Comparison of ENCODE assay signal across 8 mouse cellular contexts in genomic region chr13:40734316-40734965, GRCm38 (mm10). TPM values are rescaled to one million over a fixed set of nuclear protein-coding genes. Genes with fewer than 3 reads are reported as not detected.
DNase-seq lines count a peak whose midpoint lies in the region; ATAC-seq lines count a peak whose summit lies in the region.
"Had no signal": no experiment of that assay in that cellular context is flagged by ENCODE, and none has a peak within 500 bp of the region (broad histone marks: within the 10 kb centered on the region; RNA-seq: fewer than 3 reads in every experiment).

No protein-coding gene starts in this region.

- WGBS in lung, embryonic 16.5 days, result under 1% methylated on average over 33 of the region's 33 CpGs
- under 1% methylated on average over 33 of the region's 33 CpGs for WGBS in forebrain, embryonic 14.5 days
- WGBS in liver, embryonic 13.5 days (ENCODE audit: insufficient replicate concordance), result 1% methylated on average over 33 of the region's 33 CpGs

- peak overlapping the region; percentile 58 for H3K4me2 ChIP-seq in lung, embryonic 16.5 days (ENCODE audit: low read depth, low read length)
- H3K4me2 ChIP-seq in forebrain, embryonic 14.5 days (ENCODE audit: low read length), result peak overlapping the region; percentile 40
- 0 out of 2 replicates have a peak overlapping the region, but pooled peaks have one; percentile 4 for H3K4me2 ChIP-seq in liver, embryonic 13.5 days

- H3K27me3 ChIP-seq in lung, embryonic 16.5 days (ENCODE audit: control insufficient read depth, insufficient read depth, low read depth, low read length), result peaks cover 88% of the 10 kb centered on the region
- peaks cover 94% of the 10 kb centered on the region for H3K27me3 ChIP-seq in forebrain, embryonic 14.5 days (replicated peaks; ENCODE audit: control insufficient read depth, insufficient read depth, low read length)
- H3K27me3 ChIP-seq in liver, embryonic 13.5 days, result peaks cover 100% of the 10 kb centered on the region

- peaks cover 16% of the 10 kb centered on the region for H3K4me1 ChIP-seq in lung, embryonic 16.5 days (replicated peaks; ENCODE audit: control insufficient read depth, insufficient read depth, low read length)
- peaks cover 6% of the 10 kb centered on the region for H3K4me1 ChIP-seq in forebrain, embryonic 14.5 days (ENCODE audit: control insufficient read depth, insufficient read depth, low read length)
- H3K4me1 ChIP-seq in liver, embryonic 13.5 days (replicated peaks), result peaks cover 19% of the 10 kb centered on the region

- no peaks in the 10 kb centered on the region for H3K9me3 ChIP-seq in lung, embryonic 16.5 days (ENCODE audit: control insufficient read depth, low read length)
- no peaks in the 10 kb centered on the region for H3K9me3 ChIP-seq in forebrain, embryonic 14.5 days (replicated peaks; ENCODE audit: control insufficient read depth, low read length)
- no peaks in the 10 kb centered on the region for H3K9me3 ChIP-seq in liver, embryonic 13.5 days (replicated peaks)

- ATAC-seq in lung, embryonic 16.5 days (ENCODE audit: low read depth), result no peak
- ATAC-seq in forebrain, embryonic 14.5 days, result no peak
- ATAC-seq in liver, embryonic 13.5 days (ENCODE audit: low read depth), result no peak
- ATAC-seq in erythroblast, adult 5-6 weeks (replicated peaks; ENCODE audit: low FRiP score, poor library complexity, severe bottlenecking), result no peak

- no peak for DNase-seq in lung, postnatal 10 days
- DNase-seq in forebrain, embryonic 14.5 days (ENCODE audit: low spot score), result no peak
- no peak for DNase-seq in liver, embryonic 13.5 days
- DNase-seq in spleen, postnatal 36 days (ENCODE audit: low spot score in 2 of 2), result no peak
- no peak for DNase-seq in left cerebral cortex, adult 9 months (ENCODE audit: low spot score in 2 of 2)

- peak overlapping the region; percentile 40 for H3K4me3 ChIP-seq in lung, embryonic 16.5 days (ENCODE audit: low read length)
- no peak overlapping the region for H3K4me3 ChIP-seq in forebrain, embryonic 14.5 days (ENCODE audit: low read depth, low read length)
- 0 out of 2 replicates have a peak overlapping the region, but pooled peaks have one; percentile 12 for H3K4me3 ChIP-seq in liver, embryonic 13.5 days (replicated peaks)

- H3K27ac ChIP-seq in lung, embryonic 16.5 days (ENCODE audit: low read length), result no peak overlapping the region
- no peak overlapping the region for H3K27ac ChIP-seq in forebrain, embryonic 14.5 days (ENCODE audit: low read depth, low read length)
- no peak overlapping the region for H3K27ac ChIP-seq in liver, embryonic 13.5 days

- H3K9ac ChIP-seq in lung, embryonic 16.5 days (ENCODE audit: low read length), result no peak overlapping the region
- H3K9ac ChIP-seq in forebrain, embryonic 14.5 days (ENCODE audit: low read length), result no peak overlapping the region
- no peak overlapping the region for H3K9ac ChIP-seq in liver, embryonic 13.5 days

- H3K36me3 ChIP-seq in lung, embryonic 16.5 days (ENCODE audit: control insufficient read depth, insufficient read depth, low read length), result no peaks in the 10 kb centered on the region
- no peaks in the 10 kb centered on the region for H3K36me3 ChIP-seq in forebrain, embryonic 14.5 days (ENCODE audit: control insufficient read depth, insufficient read depth, low read length)
- no peaks in the 10 kb centered on the region for H3K36me3 ChIP-seq in liver, embryonic 13.5 days

RNA-seq across cellular contexts. Expression of gene Tfap2a, which starts 3.7 kb away (rescaled TPM):
- polyA plus RNA-seq in lung, embryonic 16.5 days (2015; fragmentation: Nextera tagmentation; extraction: Ambion mirVana), result 0.10 and 0.34 TPM in 2 replicates
- 0.20 and 0.41 TPM in 2 replicates for polyA plus RNA-seq in forebrain, embryonic 14.5 days (2014; fragmentation: Nextera tagmentation; extraction: Ambion mirVana)
- polyA plus RNA-seq in liver, embryonic 13.5 days (2015; fragmentation: Nextera tagmentation; extraction: Ambion mirVana), result 0.03 TPM in 1 of 2 replicates, not detected in the other
- total RNA-seq in erythroblast, adult 5-6 weeks (2015; ENCODE audit: low replicate concordance), result not detected in 2 replicates
- not detected in 2 replicates for total RNA-seq in erythroblast, adult 5-6 weeks (2017; ENCODE audit: low replicate concordance)
- total RNA-seq: liver, adult 2 months had no signal

Comparison
In these comparisons a context has a peak if more than half of its experiments do, and no peak if none do; other contexts are left out.
1. H3K4me2 ChIP-seq: peak in every context shown above with its lines; median percentile 58 in lung, embryonic 16.5 days; 40 in forebrain, embryonic 14.5 days; 4 in liver, embryonic 13.5 days.